Comparison of ENCODE assay signal across 8 mouse cellular contexts in the genomic region with DNA sequence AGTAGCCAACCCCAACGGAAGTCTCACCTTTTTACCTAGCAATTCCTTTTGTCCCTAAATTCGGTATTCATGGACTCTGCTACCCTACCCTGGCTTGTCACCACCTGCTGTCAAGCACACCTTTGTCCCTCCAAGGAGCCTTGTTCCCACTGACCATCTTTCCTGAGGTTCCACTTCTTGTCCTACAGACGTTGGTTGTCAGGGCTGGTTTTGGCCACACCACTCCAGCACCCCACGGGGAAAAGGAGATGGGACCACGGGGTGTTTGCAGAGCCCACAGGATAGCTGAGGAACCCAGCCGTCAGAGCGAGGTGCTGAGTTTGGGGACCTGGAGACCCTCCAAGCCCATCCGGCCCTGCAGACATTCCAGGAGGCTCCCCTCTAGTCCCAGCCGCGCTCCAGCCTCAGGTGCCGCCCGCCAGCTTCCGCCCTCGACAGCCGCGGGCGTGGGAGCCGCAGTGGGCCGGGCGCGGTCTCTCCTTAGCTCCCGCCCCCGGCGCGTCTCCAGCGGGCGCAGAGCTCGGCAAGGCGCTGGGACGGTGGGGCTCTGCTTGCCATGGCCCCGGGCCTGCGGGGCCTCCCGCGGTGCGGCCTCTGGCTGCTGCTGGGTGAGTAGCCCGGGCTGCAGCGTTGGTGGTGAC. TPM values are rescaled to one million over a fixed set of nuclear protein-coding genes. Genes with fewer than 3 reads are reported as not detected.
A peak's percentile ranks its signal among the peaks of the same experiment; 100 is the strongest.
DNase-seq lines count a peak whose midpoint lies in the region; ATAC-seq lines count a peak whose summit lies in the region.

A gene (plus strand): TSS at position 290 of the 641 bp plus-strand sequence.

- ATAC-seq in forebrain, embryonic 14.5 days: no peak; the same call in 1 of the 2 replicates
- no peak for ATAC-seq in hindbrain, embryonic 11.5 days (ENCODE audit: low FRiP score)

- intact Hi-C loops in left cerebral cortex, postnatal 10 days (cut with DNase I): loop anchor here (1.0 to 2.0 kb wide), 2 partner anchors 31 to 60 kb away; no protein-coding TSS in a partner anchor

- H3K4me2 ChIP-seq in forebrain, embryonic 14.5 days (ENCODE audit: low read length): peak within 1 kb of the TSS; percentile 68
- H3K4me2 ChIP-seq in hindbrain, embryonic 11.5 days (replicated peaks; ENCODE audit: low read depth, low read length): peak within 1 kb of the TSS; percentile 54

- peak; percentile 42 to 43 for DNase-seq in CD8-positive naive resting alpha-beta T cell, adult 2 months (ENCODE audit: low read depth in 2 of 2, low spot score in 2 of 2)
- peak; percentile 50 for DNase-seq in adrenal gland, adult 2 months
- DNase-seq in forebrain, embryonic 14.5 days (ENCODE audit: low spot score): peak; percentile 22
- peak; percentile 56 for DNase-seq in hindbrain, embryonic 11.5 days (ENCODE audit: low spot score)
- DNase-seq in left cerebral cortex, postnatal 10 days (ENCODE audit: extremely low spot score in 1 of 2, low spot score in 2 of 2): peak in 1 of 2 experiments; percentile 77
- DNase-seq in lung, postnatal 4 days: peak; percentile 72 to 78
- peak; percentile 75 for DNase-seq in right cerebral cortex, adult 18-20 months
- no peak for DNase-seq in yolk sac, embryonic 10.5 days (ENCODE audit: low spot score)

- no peaks in the 10 kb centered on the region for H3K36me3 ChIP-seq in forebrain, embryonic 14.5 days (ENCODE audit: control insufficient read depth, insufficient read depth, low read length)
- H3K36me3 ChIP-seq in hindbrain, embryonic 11.5 days (ENCODE audit: control insufficient read depth, insufficient read depth, low read length): no peaks in the 10 kb centered on the region

- 4% methylated on average over 37 of the region's 37 CpGs for WGBS in forebrain, embryonic 14.5 days
- WGBS in hindbrain, embryonic 11.5 days: 6% methylated on average over 25 of the region's 37 CpGs

- peak within 1 kb of the TSS; percentile 30 for H3K4me3 ChIP-seq in forebrain, embryonic 14.5 days (ENCODE audit: low read depth, low read length)
- peak within 1 kb of the TSS; percentile 29 for H3K4me3 ChIP-seq in hindbrain, embryonic 11.5 days (ENCODE audit: low read depth, low read length)

- H3K9ac ChIP-seq in forebrain, embryonic 14.5 days (ENCODE audit: low read length): peak within 1 kb of the TSS; percentile 59
- peak within 1 kb of the TSS; percentile 15; the same call in 1 of the 2 replicates for H3K9ac ChIP-seq in hindbrain, embryonic 11.5 days (ENCODE audit: low read depth, low read length)

- no peak within 1 kb of the TSS for H3K27ac ChIP-seq in forebrain, embryonic 14.5 days (ENCODE audit: low read depth, low read length)
- no peak within 1 kb of the TSS for H3K27ac ChIP-seq in hindbrain, embryonic 11.5 days (ENCODE audit: low read depth, low read length)

- H3K4me1 ChIP-seq in forebrain, embryonic 14.5 days (ENCODE audit: control insufficient read depth, insufficient read depth, low read length): peaks cover 5% of the 10 kb centered on the region
- peaks cover 3% of the 10 kb centered on the region; the same call in 1 of the 2 replicates for H3K4me1 ChIP-seq in hindbrain, embryonic 11.5 days (replicated peaks; ENCODE audit: control insufficient read depth, insufficient read depth, low read length)

- H3K9me3 ChIP-seq in forebrain, embryonic 14.5 days (replicated peaks; ENCODE audit: control insufficient read depth, low read length): no peaks in the 10 kb centered on the region
- no peaks in the 10 kb centered on the region for H3K9me3 ChIP-seq in hindbrain, embryonic 11.5 days (ENCODE audit: control insufficient read depth, low read length)

- peaks cover 5% of the 10 kb centered on the region for H3K27me3 ChIP-seq in forebrain, embryonic 14.5 days (replicated peaks; ENCODE audit: control insufficient read depth, insufficient read depth, low read length)
- H3K27me3 ChIP-seq in hindbrain, embryonic 11.5 days (ENCODE audit: control insufficient read depth, insufficient read depth, low read length): peaks cover 10% of the 10 kb centered on the region

RNA-seq across cellular contexts. Expression of the gene that starts here (rescaled TPM):
- 10 to 100 TPM in 1 of 2 experiments, 1 to 10 TPM in 1; 8.0 to 10.7 TPM for total RNA-seq in adrenal gland, adult 2 months (2021)
- polyA plus RNA-seq in adrenal gland, adult 2 months (2012; rRNA removed): 19.9 and 26.5 TPM in 2 replicates
- 2.6 and 3.0 TPM in 2 replicates for polyA plus RNA-seq in forebrain, embryonic 14.5 days (2014; fragmentation: Nextera tagmentation; extraction: Ambion mirVana)
- 0.29 and 0.35 TPM in 2 replicates for polyA plus RNA-seq in hindbrain, embryonic 11.5 days (2014; fragmentation: Nextera tagmentation; extraction: Ambion mirVana)
- total RNA-seq in left cerebral cortex, postnatal 10 days (2021): 10 to 100 TPM; 33.9 to 37.5 TPM

Comparison
In these comparisons a context has a peak if more than half of its experiments do, and no peak if none do; other contexts are left out.
1. Peak in DNase-seq, H3K4me3 ChIP-seq, H3K9ac ChIP-seq and H3K4me2 ChIP-seq in hindbrain, embryonic 11.5 days; RNA of the gene not detected or under 1 TPM.